Mouse (Mus musculus) heart, adult 2 months (tissue): ENCODE measurements around the gene Lrrc8d.

ENCODE experiments used
- EP300 ChIP-seq: fragments of 200-500 bp; IDR thresholded peaks from 2 replicates; pipeline ENCODE4 v1.6.1; 2011; ENCODE audit warnings: low read depth, low read length, control low read depth; ENCODE audit not compliant: insufficient read depth
- POLR2A ChIP-seq: fragments of 200-500 bp; IDR thresholded peaks from 2 replicates; pipeline ENCODE4 v1.6.1; 2011; ENCODE audit warnings: mild to moderate bottlenecking, low read depth, low read length, control low read depth; ENCODE audit not compliant: insufficient read depth

GRCm38 (mm10) chr5:105666930-105667329 is 32.8 kb upstream of the Lrrc8d start:
- no peak for TF ChIP-seq POLR2A
- TF ChIP-seq EP300 = no peak
